Mouse (Mus musculus) embryo, embryonic 11.5 days (tissue): ENCODE data around the gene Ttll2.
"Not testable (repeated sequence)": the region's sequence is repeated elsewhere in the genome, so short reads cannot be mapped to it uniquely, and the experiment has no call there.

ENCODE experiments used
- DNase-seq: peaks from one replicate; pipeline ENCODE4 v3.0.0-alpha.2; 2012; ENCODE audit warnings: low read depth, low spot score

Gene Ttll2

GRCm38 (mm10) chr17:7352596-7352995 is at the start of gene Ttll2:
Ttll2 (minus strand) TSS chr17:7352696.
- not testable (repeated sequence) for DNase-seq

- not testable (repeated sequence) for DNase-seq
Observed at GRCm38 (mm10) chr17:7399770-7400169, 47.3 kb upstream of the Ttll2 start.

DNA sequence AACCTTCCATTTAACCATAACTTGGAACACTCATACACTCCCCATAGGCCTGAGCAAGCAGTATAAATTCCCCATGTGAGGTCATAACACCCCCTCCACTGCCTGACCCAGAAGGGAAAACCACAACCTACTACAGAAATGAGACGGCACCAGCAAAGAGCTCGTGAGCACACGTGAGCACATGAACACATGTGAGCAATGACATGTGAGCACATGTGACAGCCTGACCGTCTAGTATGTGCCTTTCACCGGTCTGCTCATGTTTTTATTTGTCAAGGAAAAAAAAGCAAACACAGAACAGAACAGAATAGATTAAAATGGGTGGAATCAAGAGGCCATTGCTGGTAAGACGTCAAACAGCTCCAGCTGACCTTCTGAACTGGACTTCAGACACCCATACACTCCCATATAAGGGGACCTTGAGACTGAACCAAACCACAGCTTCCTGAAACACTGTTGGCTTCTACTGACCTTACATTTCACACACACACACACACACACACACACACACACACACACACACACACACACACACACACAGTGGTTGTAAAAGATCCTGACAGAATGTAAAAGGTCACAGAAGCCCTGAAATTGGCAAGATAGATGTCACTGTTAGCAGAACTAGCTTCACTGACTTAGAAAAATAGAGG is 45.8 kb upstream of the Ttll2 start:
- DNase-seq = not testable (repeated sequence)

DNA sequence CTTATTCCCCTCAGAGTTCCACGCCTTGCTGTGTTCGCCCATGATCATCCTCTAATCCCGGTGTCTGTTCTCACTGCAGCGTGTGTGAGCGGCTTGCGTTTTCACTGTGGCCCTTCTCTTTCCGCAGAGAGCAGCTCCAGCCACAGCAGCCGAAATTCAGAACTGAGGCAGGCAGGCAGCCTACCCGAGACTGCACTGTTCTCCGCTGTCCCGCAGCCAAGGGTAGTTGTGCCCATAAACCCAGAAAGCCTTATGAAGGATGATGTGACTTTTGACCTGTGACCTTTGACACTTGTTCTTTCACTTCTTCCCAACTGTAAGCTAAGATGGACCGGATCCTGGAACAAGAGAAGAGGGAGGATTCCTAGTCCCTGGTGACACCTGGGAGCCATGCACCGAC is 44.6 kb upstream of the Ttll2 start:
- DNase-seq = not testable (repeated sequence)

DNA sequence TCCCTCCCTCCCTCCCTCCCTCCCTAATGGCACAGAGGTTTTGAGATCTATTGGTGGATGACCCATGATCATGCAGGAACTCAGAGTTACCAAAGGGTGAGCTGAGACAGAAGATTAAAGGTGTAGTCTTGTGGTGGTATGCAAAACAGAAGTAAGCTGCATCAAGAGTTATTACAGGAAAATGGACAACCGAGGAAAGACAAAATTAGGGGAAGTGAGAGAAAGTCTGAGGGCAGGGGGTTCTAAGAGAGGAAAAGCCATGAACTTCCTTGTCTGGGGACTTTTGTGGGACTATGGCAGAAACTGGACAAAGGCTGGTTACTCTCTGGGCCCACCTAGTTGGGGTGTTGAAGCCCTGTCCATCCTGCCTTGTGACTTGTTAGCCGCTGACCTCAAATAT is 43.8 kb upstream of the Ttll2 start:
- not testable (repeated sequence) for DNase-seq

DNA sequence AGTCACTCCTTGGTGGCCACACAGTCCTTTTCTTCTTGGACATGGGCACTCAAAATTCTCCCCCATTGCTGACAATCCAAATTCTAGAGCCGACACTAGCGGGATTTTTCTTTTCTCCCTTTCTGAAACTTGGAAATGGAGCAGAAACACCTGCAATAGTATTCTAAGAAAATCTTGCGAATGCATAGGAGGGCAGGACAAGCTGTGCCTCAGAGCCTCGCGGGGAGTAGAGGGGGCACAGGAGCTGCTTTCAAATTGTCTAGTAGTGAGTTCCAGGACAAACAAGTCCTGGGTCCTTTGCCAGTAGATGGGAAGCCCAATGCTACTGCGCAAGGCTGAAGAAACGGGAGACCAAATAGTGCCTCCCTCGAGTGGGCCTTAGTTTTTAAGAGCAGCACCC is 43.2 kb upstream of the Ttll2 start:
- DNase-seq = not testable (repeated sequence)

GRCm38 (mm10) chr17:7395116-7395515 is 42.6 kb upstream of the Ttll2 start:
- DNase-seq = not testable (repeated sequence)

DNA sequence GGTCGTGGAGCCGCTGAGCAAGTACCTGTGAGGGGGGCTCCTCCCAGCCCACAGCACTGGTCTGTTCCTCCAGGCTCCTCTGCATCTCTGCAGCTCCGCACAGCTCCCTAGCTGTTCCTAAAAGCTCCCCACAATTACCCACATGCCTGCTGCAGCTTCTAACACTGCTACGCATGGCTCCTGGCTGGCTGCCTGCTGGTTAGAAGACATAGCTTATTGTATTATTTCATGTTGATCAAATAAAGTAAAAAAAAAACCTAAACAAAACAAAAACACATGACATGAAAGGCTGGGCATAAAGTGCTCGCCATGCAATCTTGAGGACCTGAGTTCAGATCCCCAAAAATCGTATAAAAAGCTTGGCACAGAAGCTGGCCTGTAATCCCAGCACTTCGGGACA is 37.4 kb upstream of the Ttll2 start:
- DNase-seq = not testable (repeated sequence)

DNA sequence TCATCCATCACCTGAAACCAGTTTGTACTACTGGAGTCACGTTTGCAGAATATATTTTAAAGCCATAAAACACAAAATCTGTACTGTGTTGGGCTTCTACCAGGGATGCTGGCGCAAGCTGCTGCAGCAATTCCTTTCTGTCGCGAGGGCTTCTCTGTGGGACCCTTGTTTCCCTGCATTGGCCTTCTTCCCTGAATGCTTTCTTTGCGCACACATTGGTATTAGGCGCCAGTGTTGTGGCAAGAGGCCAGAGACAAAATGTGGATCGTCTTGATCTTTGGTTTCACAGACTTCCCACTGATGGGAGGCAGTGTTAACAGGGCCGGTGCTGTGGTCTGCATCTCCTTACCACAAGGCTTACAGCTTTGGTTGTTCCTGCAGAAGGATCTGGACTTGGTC is 36.5 kb upstream of the Ttll2 start:
- not testable (repeated sequence) for DNase-seq

GRCm38 (mm10) chr17:7388341-7388957 is 36.0 kb upstream of the Ttll2 start:
- DNase-seq = not testable (repeated sequence)

- not testable (repeated sequence) for DNase-seq
Observed at GRCm38 (mm10) chr17:7386016-7386415, 33.5 kb upstream of the Ttll2 start.

GRCm38 (mm10) chr17:7385364-7385763 is 32.9 kb upstream of the Ttll2 start, which contains the start of gene Unc93a2:
Unc93a2 (minus strand) TSS chr17:7385464.
- not testable (repeated sequence) for DNase-seq

- DNase-seq = not testable (repeated sequence)
Observed at GRCm38 (mm10) chr17:7383167-7384143, 31.0 kb upstream of the Ttll2 start.

DNA sequence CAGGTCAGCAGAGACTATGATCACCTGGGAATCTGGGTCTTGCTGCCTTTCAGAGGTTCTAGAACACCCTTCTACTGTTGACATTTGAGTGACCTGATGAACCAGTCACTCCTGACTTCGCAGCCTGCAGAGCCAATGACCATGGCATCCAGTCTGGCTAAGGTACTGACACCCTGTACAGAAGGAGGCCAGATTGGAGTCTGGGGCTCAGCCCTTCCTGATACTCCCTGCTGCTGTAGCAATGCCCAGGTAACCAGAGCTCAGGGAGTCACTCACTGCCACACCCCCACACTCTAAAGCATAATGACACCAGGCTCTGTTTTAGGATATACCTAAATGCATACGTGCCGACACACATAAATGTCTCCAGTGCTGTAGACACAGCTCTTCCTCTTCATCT is 30.2 kb upstream of the Ttll2 start:
- DNase-seq = not testable (repeated sequence)

GRCm38 (mm10) chr17:7377907-7378306 is 25.4 kb upstream of the Ttll2 start:
- not testable (repeated sequence) for DNase-seq

GRCm38 (mm10) chr17:7376951-7377700 is 24.6 kb upstream of the Ttll2 start:
- not testable (repeated sequence) for DNase-seq

- not testable (repeated sequence) for DNase-seq
Observed at GRCm38 (mm10) chr17:7371879-7372278, 19.4 kb upstream of the Ttll2 start, which contains the start of gene Gm49630. Gm49630 (minus strand) TSS chr17:7371979.

- DNase-seq = not testable (repeated sequence)
Observed at GRCm38 (mm10) chr17:7369401-7369800, 16.9 kb upstream of the Ttll2 start.

- not testable (repeated sequence) for DNase-seq
Observed at GRCm38 (mm10) chr17:7366676-7367374, 14.3 kb upstream of the Ttll2 start.

GRCm38 (mm10) chr17:7366265-7366664 is 13.8 kb upstream of the Ttll2 start:
- DNase-seq = not testable (repeated sequence)
